Mouse (Mus musculus) gastrocnemius, adult 18-20 months (tissue): ENCODE data around the gene Arfgap1. TPM values are rescaled to one million over a fixed set of nuclear protein-coding genes. Genes with fewer than 3 reads are reported as not detected.

Experiments used
- DNase-seq: peaks from one replicate; pipeline ENCODE4 v3.0.0; 2021; ENCODE audit warnings: low spot score
- long read RNA-seq, 2 experiments: library from polyadenylated mRNA; stranded (forward); transcript quantifications; one replicate each; pipeline ENCODE4 v2.0.0; 2021
- total RNA-seq, 2 experiments: library from RNA; stranded (reverse); gene quantifications; 2 replicates each; pipeline ENCODE4 v1.2.3; 2021

Gene Arfgap1
- total RNA-seq: 10 to 100 TPM; 29.1 to 29.4 TPM
- long read RNA-seq, experiment 1, transcript Arfgap1-208 (12 exons, 2,278 nt): minor isoform, 5 of 76 reads
- long read RNA-seq, experiment 1, transcript Arfgap1-201 (14 exons, 2,714 nt): major isoform, 31 of 76 reads
- long read RNA-seq, experiment 1, partial matches to known transcripts: 5 of 76 reads
- long read RNA-seq, experiment 1, other reads (novel, unspliced or antisense): 35 of 76 reads
- long read RNA-seq, experiment 2, transcript Arfgap1-201 (14 exons, 2,714 nt): major isoform, 25 of 56 reads
- long read RNA-seq, experiment 2, partial matches to known transcripts: 5 of 56 reads
- long read RNA-seq, experiment 2, other reads (novel, unspliced or antisense): 23 of 56 reads

GRCm38 (mm10) chr2:180967010-180967763 is at the start of gene Arfgap1:
Gene Arfgap1, plus strand, starts transcription at chr2:180967225.
- DNase-seq: peak; percentile 92

- peak; percentile 15 for DNase-seq
Measured at GRCm38 (mm10) chr2:180919913-180920809, 46.9 kb upstream of the Arfgap1 start.

GRCm38 (mm10) chr2:180920810-180921400 is 46.1 kb upstream of the Arfgap1 start, which contains the start of gene Ythdf1:
Gene Ythdf1, minus strand, starts transcription at chr2:180920949.
- DNase-seq: peak; percentile 98

GRCm38 (mm10) chr2:180922739-180923138 is 44.3 kb upstream of the Arfgap1 start:
- DNase-seq: no peak

- DNase-seq: peak; percentile 67
Measured at GRCm38 (mm10) chr2:180925176-180925575, 41.8 kb upstream of the Arfgap1 start.

GRCm38 (mm10) chr2:180928723-180929122 is 38.3 kb upstream of the Arfgap1 start, which contains the start of gene Birc7:
Gene Birc7, plus strand, starts transcription at chr2:180929023.
- no peak for DNase-seq

- no peak for DNase-seq
Measured at GRCm38 (mm10) chr2:180932418-180932817, 34.6 kb upstream of the Arfgap1 start.

GRCm38 (mm10) chr2:180940187-180940586 is 26.8 kb upstream of the Arfgap1 start:
- no peak for DNase-seq

GRCm38 (mm10) chr2:180941869-180942268 is 25.2 kb upstream of the Arfgap1 start:
- no peak for DNase-seq

GRCm38 (mm10) chr2:180949947-180950346 is 17.1 kb upstream of the Arfgap1 start:
- no peak for DNase-seq

GRCm38 (mm10) chr2:180952731-180953171 is 14.3 kb upstream of the Arfgap1 start:
- DNase-seq: no peak

- DNase-seq: no peak
Measured at GRCm38 (mm10) chr2:180953638-180954037, 13.4 kb upstream of the Arfgap1 start.

GRCm38 (mm10) chr2:180954061-180955047 is 12.7 kb upstream of the Arfgap1 start, which contains the start of gene Nkain4:
Gene Nkain4, minus strand, starts transcription at chr2:180954699.
- DNase-seq: no peak

GRCm38 (mm10) chr2:180959605-180960004 is 7.4 kb upstream of the Arfgap1 start:
- no peak for DNase-seq

GRCm38 (mm10) chr2:180960187-180960586 is 6.8 kb upstream of the Arfgap1 start:
- no peak for DNase-seq

GRCm38 (mm10) chr2:180962616-180963308 is 4.3 kb upstream of the Arfgap1 start:
- no peak for DNase-seq

- DNase-seq: peak; percentile 62
Measured at GRCm38 (mm10) chr2:180963956-180964355, 3.1 kb upstream of the Arfgap1 start.

- no peak for DNase-seq
Measured at GRCm38 (mm10) chr2:180966092-180966882, 738 bp upstream of the Arfgap1 start.
